Mouse (Mus musculus) spleen, postnatal 0 days (tissue): Measurements from ENCODE around the gene Nr2c2ap. TPM values are rescaled to one million over a fixed set of nuclear protein-coding genes. Genes with fewer than 3 reads are reported as not detected.

ENCODE experiments used
- polyA plus RNA-seq: library from polyadenylated mRNA; unstranded; fragments of >200 nt; fragmentation: Nextera tagmentation; extraction: Ambion mirVana; gene quantifications from 2 replicates; pipeline ENCODE4 v1.2.1, GENCODE M21; 2015

Nr2c2ap gene
- 29.3 and 30.0 TPM in 2 replicates for polyA plus RNA-seq

GRCm38 (mm10) chr8:70131166-70131883 lies at the start of gene Nr2c2ap:
TSS of gene Nr2c2ap (plus strand) at chr8:70131333.

GRCm38 (mm10) chr8:70083285-70083684 lies 47.8 kb upstream of the Nr2c2ap start, which contains the start of gene Hapln4:
TSS of gene Hapln4 (plus strand) at chr8:70083457.

GRCm38 (mm10) chr8:70120667-70121066 lies 10.5 kb upstream of the Nr2c2ap start, which contains the start of gene Ncan:
TSS of gene Ncan (minus strand) at chr8:70120873.

GRCm38 (mm10) chr8:70139026-70139857 lies 8.1 kb downstream of the Nr2c2ap start, which contains the start of the genes Rfxank, Borcs8 and Mef2b:
TSS of gene Rfxank (minus strand) at chr8:70139154.
TSS of gene Borcs8 (plus strand) at chr8:70139499.
TSS of gene Mef2b (plus strand) at chr8:70139711.

GRCm38 (mm10) chr8:70172043-70172681 lies 41.0 kb downstream of the Nr2c2ap start, which contains the start of gene Tmem161a:
TSS of gene Tmem161a (plus strand) at chr8:70172356.

Other genes starting within 250 kb of the Nr2c2ap start
- 0.13 and 0.30 TPM in 2 replicates for gene Cilp2, start 243.6 kb upstream of the Nr2c2ap start, polyA plus RNA-seq
- gene Tssk6, start 229.1 kb upstream of the Nr2c2ap start, polyA plus RNA-seq: 3.7 and 4.8 TPM in 2 replicates
- gene Ndufa13, start 228.8 kb upstream of the Nr2c2ap start, polyA plus RNA-seq: 112 TPM in 2 replicates
- gene Yjefn3, start 228.6 kb upstream of the Nr2c2ap start, polyA plus RNA-seq: 0.34 and 1.4 TPM in 2 replicates
- gene Gatad2a, start 134.9 kb upstream of the Nr2c2ap start, polyA plus RNA-seq: 33.0 and 33.7 TPM in 2 replicates
- 26.9 and 29.0 TPM in 2 replicates for gene Mau2, start 88.6 kb upstream of the Nr2c2ap start, polyA plus RNA-seq
- gene Sugp1, start 88.5 kb upstream of the Nr2c2ap start, polyA plus RNA-seq: 21.6 and 22.8 TPM in 2 replicates
- 0.29 and 0.35 TPM in 2 replicates for gene Tm6sf2, start 58.4 kb upstream of the Nr2c2ap start, polyA plus RNA-seq
- not detected in 2 replicates for gene Hapln4, start 47.9 kb upstream of the Nr2c2ap start, polyA plus RNA-seq
- gene Ncan, start 10.5 kb upstream of the Nr2c2ap start, polyA plus RNA-seq: 0.02 TPM in 1 of 2 replicates, not detected in the other
- 7.3 and 8.6 TPM in 2 replicates for gene Rfxank, start 7.8 kb downstream of the Nr2c2ap start, polyA plus RNA-seq
- gene Borcs8, start 8.2 kb downstream of the Nr2c2ap start, polyA plus RNA-seq: 26.4 and 31.2 TPM in 2 replicates
- 0.22 and 0.40 TPM in 2 replicates for gene Mef2b, start 8.4 kb downstream of the Nr2c2ap start, polyA plus RNA-seq
- gene Tmem161a, start 41.0 kb downstream of the Nr2c2ap start, polyA plus RNA-seq: 25.9 and 30.0 TPM in 2 replicates
- gene Slc25a42, start 81.0 kb downstream of the Nr2c2ap start, polyA plus RNA-seq: 5.4 TPM in 2 replicates
- gene Sugp2, start 102.9 kb downstream of the Nr2c2ap start, polyA plus RNA-seq: 18.2 and 18.8 TPM in 2 replicates
- 12.2 and 13.3 TPM in 2 replicates for gene Armc6, start 103.1 kb downstream of the Nr2c2ap start, polyA plus RNA-seq
- 12.8 and 17.0 TPM in 2 replicates for gene Homer3, start 151.5 kb downstream of the Nr2c2ap start, polyA plus RNA-seq
- gene Ddx49, start 171.2 kb downstream of the Nr2c2ap start, polyA plus RNA-seq: 27.7 and 29.9 TPM in 2 replicates
- 164 and 185 TPM in 2 replicates for gene Cope, start 171.2 kb downstream of the Nr2c2ap start, polyA plus RNA-seq
- 0.46 and 0.73 TPM in 2 replicates for gene Cers1, start 184.4 kb downstream of the Nr2c2ap start, polyA plus RNA-seq
- 0.16 and 0.34 TPM in 2 replicates for gene Gdf1, start 198.5 kb downstream of the Nr2c2ap start, polyA plus RNA-seq
- gene Upf1, start 221.9 kb downstream of the Nr2c2ap start, polyA plus RNA-seq: 12.9 and 13.1 TPM in 2 replicates
- gene Comp, start 242.2 kb downstream of the Nr2c2ap start, polyA plus RNA-seq: 0.28 and 0.38 TPM in 2 replicates